Mouse (Mus musculus) megakaryocyte, embryonic 14.5 days (primary cell): ENCODE measurements around the gene Sass6.

ENCODE experiments used
- FLI1 ChIP-seq: IDR thresholded peaks from 2 replicates; pipeline ENCODE4 v1.6.1; 2012; ENCODE audit warnings: low read length, inconsistent platforms, mixed read lengths
- GATA1 ChIP-seq: IDR thresholded peaks from 3 replicates; pipeline ENCODE4 v1.6.1; 2012; ENCODE audit warnings: mixed read lengths, low read length, inconsistent platforms, borderline replicate concordance

DNA sequence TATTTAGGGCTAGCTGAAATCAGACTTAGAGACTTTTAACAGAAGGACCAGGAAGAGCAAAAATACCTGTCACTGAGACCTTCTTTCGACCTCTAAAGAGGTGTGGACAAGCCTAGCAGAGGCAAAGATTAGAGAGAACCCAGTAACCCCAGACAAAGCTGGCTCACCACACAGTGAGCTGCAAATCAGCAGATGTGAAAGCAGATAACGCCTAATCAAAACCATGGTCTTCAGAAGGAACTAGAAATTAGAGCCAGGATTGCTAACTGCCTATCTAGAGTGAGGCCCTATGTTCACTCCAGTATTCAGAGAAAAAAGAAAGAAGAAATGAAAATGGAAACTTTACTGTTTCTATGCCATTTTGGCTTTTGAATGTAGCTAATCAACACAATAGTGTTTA is 47.6 kb downstream of the Sass6 start:
- TF ChIP-seq GATA1: no peak
- TF ChIP-seq FLI1: no peak
